Mouse (Mus musculus): Measurements from ENCODE around the gene Erbb2. TPM values are rescaled to one million over a fixed set of nuclear protein-coding genes. Genes with fewer than 3 reads are reported as not detected.

The Erbb2 gene
- polyA plus RNA-seq, 1 experiment, result 3.0 TPM

DNA sequence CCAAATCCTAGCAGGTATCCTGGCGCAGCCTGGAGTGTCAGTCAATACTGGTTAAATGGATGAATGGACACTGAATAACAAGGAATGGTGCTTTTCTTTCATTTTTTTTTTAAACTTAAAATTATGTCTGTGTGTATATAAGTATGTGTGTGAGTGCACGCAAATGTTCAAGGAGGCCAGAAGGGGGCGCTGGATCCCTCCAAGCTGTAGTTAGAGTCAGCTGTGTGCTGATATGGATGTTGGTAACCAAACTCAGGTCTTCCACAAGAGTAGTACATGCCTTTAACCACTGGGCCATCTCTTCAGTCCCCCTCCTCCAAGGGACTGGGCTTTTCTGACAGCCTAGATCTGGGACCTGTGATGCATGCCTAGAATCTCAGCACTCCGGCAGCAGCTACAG lies 43.2 kb downstream of the Erbb2 start:
- no peak for DNase-seq (ENCODE audit: extremely low spot score in 1 of 2, low spot score in 1 of 2)

- DNase-seq (ENCODE audit: extremely low spot score in 1 of 2, low spot score in 1 of 2), result no peak
Observed at GRCm38 (mm10) chr11:98456545-98456944, 44.3 kb downstream of the Erbb2 start.

DNA sequence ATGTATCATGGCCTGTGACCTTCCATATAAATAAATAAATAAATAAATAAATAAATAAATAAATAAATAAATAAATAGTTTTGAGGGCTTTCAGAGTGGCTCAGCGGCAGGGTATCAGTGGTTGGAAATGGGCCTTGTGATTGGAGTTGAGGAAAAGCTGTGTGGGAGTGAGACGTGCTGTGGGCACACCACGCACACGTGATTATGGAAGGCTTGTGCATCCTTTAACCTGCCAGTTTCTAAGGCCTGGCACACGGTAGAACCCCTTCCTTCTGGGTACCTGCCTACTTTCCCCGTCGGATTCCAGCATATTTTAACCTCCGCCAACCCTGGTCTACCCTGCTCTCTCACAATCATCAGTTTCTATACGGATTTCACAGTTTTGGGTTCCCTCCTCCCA lies 44.7 kb downstream of the Erbb2 start:
- no peak for DNase-seq (ENCODE audit: extremely low spot score in 1 of 2, low spot score in 1 of 2)

DNA sequence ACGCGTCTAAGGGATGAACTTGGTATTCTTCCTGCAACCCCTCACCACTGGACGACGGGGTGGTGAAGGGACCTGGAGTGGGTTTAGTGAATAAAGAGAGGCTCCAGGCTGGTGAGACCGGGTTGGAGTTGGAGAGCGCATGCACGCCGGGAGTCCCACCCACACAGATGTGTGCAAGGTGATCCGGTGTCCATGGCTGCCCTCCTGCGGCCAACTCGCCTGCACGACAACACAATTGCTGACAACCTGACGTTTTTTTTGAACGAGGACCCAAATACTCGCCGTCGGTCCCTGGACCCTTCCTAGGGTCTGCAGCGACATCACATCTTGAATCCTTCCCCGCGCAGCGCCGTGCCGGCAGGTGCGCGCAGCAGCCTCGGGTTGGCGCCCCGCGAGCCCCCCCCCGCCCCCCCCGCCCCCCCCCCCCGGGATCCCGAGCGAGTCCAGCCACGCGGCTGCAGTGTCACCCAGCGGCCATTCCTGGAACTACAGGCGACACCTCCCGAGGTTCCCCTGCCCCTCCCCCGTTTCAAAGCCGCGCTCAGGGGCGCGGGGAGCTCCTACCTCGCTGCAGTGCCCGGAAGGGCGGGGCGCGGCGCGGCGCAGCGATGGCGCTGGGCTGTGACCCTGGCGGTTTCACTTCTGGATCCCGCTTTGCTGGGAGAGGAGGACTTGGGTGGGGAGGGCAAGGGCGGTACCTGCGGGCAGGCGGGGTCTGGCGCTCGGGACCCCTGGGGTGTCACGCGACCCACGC lies 45.3 kb downstream of the Erbb2 start:
- DNase-seq (ENCODE audit: extremely low spot score in 1 of 2, low spot score in 1 of 2), result peak; percentile 24 to 89

- DNase-seq (ENCODE audit: extremely low spot score in 1 of 2, low spot score in 1 of 2), result no peak
Observed at GRCm38 (mm10) chr11:98458121-98458990, 46.1 kb downstream of the Erbb2 start.

- DNase-seq (ENCODE audit: extremely low spot score in 1 of 2, low spot score in 1 of 2), result no peak
Observed at GRCm38 (mm10) chr11:98459071-98459741, 46.9 kb downstream of the Erbb2 start.

DNA sequence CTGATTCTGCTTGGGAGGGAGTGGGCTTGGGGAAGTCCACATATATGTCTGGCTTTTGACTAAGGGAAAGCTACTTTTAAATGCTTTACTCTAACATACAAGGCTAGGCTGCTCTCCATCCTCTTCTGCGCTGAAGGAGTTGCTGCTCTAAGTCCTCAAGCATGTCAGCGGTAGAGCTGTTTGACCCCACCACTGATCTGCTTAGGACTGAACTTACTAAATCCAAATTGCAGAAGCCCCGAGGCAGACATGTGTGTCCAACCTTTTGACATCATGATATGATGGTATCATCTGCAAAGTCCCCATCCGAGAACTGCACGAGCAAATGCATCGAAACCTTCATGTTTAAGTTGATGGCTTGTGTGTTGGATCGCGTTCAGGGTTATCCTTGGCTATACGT lies 47.6 kb downstream of the Erbb2 start:
- DNase-seq (ENCODE audit: extremely low spot score in 1 of 2, low spot score in 1 of 2), result no peak

GRCm38 (mm10) chr11:98461109-98461720 lies 48.9 kb downstream of the Erbb2 start:
- DNase-seq (ENCODE audit: extremely low spot score in 1 of 2, low spot score in 1 of 2), result no peak

DNA sequence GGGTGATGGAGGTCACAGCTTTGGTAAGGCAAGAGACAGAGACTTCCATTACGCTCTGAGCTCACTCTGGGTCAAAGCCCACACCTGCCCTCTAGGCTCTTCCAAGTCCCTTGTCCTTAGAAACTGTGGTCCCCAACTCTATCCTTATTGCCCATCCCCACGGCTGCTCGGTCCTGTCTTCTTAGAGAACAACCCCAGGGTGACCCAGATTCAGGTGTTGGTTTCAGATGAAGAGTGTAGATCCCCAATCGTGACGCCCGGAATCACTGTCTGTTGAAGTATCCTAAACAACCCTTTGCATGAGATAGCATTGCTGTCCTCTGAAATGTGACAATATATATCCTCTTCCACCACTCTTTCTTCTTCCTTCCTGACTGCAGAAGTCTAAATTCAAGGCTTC lies 50.0 kb downstream of the Erbb2 start:
- no peak for DNase-seq (ENCODE audit: extremely low spot score in 1 of 2, low spot score in 1 of 2)

GRCm38 (mm10) chr11:98463911-98464310 lies 51.6 kb downstream of the Erbb2 start:
- DNase-seq (ENCODE audit: extremely low spot score in 1 of 2, low spot score in 1 of 2), result no peak

- no peak for DNase-seq (ENCODE audit: extremely low spot score in 1 of 2, low spot score in 1 of 2)
Observed at GRCm38 (mm10) chr11:98464516-98464915, 52.2 kb downstream of the Erbb2 start.

GRCm38 (mm10) chr11:98469761-98470714 lies 57.8 kb downstream of the Erbb2 start:
- no peak for DNase-seq (ENCODE audit: extremely low spot score in 1 of 2, low spot score in 1 of 2)

DNA sequence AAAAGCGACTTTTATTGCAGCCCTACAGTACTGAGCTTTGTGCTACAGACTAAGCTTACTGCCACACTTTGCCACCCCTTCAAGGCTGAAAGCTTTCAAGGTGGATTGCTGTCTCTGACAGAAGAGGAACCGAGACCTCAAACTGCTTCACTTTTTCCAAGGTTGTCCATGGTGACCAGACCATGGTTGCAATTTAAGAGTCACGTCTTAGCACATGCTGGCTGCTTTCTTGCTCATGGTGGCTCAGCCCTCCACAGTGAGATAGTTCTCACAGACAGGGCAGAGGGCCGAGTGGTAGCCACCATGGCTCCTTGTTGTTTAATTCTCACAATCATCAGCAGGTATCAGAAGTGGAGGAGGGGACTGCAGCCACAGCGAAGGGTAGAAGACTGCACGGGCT lies 58.5 kb downstream of the Erbb2 start:
- DNase-seq (ENCODE audit: extremely low spot score in 1 of 2, low spot score in 1 of 2), result no peak

DNA sequence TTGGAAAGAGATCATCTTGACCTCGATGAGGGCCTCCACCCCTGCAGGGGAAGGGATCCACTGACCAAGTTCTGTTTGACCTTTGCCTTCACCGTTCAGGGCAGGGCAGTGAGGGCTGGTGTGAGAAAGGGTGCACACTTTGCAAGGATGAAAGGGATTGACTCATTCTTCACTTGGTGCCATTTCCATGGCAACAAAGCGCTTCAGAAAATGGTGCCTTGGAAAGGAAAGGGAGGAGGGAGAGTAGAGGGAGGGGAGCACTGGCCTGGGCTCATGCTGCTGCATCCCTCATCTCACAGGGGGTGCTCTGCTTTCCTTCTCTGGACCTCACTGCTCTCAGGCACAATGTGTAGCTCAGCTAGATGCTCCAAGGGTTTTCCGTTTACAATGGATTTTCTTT lies 60.4 kb downstream of the Erbb2 start:
- DNase-seq (ENCODE audit: extremely low spot score in 1 of 2, low spot score in 1 of 2), result peak in 1 of 2 experiments; percentile 10

- DNase-seq (ENCODE audit: extremely low spot score in 1 of 2, low spot score in 1 of 2), result no peak
Observed at GRCm38 (mm10) chr11:98473916-98474479, 61.7 kb downstream of the Erbb2 start.

GRCm38 (mm10) chr11:98474967-98475366 lies 62.7 kb downstream of the Erbb2 start:
- DNase-seq (ENCODE audit: extremely low spot score in 1 of 2, low spot score in 1 of 2), result no peak

- DNase-seq (ENCODE audit: extremely low spot score in 1 of 2, low spot score in 1 of 2), result no peak
Observed at GRCm38 (mm10) chr11:98475630-98476433, 63.6 kb downstream of the Erbb2 start.

DNA sequence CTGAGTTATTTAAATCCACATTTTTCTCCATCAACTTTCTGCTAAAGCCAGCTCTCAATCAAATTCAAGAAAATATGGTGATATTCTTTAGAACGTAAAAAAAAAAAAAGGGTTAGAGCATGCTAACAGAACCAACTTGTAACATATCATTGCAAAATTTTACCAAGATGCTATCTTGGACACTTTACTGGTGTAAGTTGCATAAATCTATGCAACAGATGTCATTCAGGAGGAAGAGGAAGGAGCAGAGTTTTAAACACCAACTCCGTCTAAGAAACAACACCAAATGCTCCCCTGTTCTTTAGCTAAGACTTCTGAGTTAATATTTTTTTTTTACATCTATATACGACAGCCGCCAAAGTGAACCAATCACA lies 64.2 kb downstream of the Erbb2 start:
- DNase-seq (ENCODE audit: extremely low spot score in 1 of 2, low spot score in 1 of 2), result no peak
